Mouse (Mus musculus): ENCODE measurements around the gene Pde4dip. TPM values are rescaled to one million over a fixed set of nuclear protein-coding genes. Genes with fewer than 3 reads are reported as not detected.

Gene Pde4dip
- polyA plus RNA-seq, 1 experiment from 2014 or later = 18.0 TPM

- DNase-seq (ENCODE audit: low spot score) = peak; percentile 48
- peak; percentile 78; the same call in 1 of the 2 replicates for ATAC-seq (replicated peaks; ENCODE audit: low FRiP score, low read depth)
- peaks cover 8% of the 10 kb centered on the region; the same call in 1 of the 2 replicates for H3K27me3 ChIP-seq (ENCODE audit: insufficient read depth, low read length)
- H3K4me2 ChIP-seq (ENCODE audit: low read length) = peak overlapping the region; percentile 83
- peak overlapping the region; percentile 36; the same call in 1 of the 2 replicates for H3K9ac ChIP-seq (ENCODE audit: low read depth, low read length)
- no peaks in the 10 kb centered on the region for H3K36me3 ChIP-seq (ENCODE audit: insufficient read depth, low read length)
- no peaks in the 10 kb centered on the region for H3K9me3 ChIP-seq (replicated peaks; ENCODE audit: low read length)
- no peak overlapping the region for H3K27ac ChIP-seq
- H3K4me1 ChIP-seq (replicated peaks; ENCODE audit: insufficient read depth, low read length) = no peaks in the 10 kb centered on the region; the same call in none of the 2 replicates
- WGBS = 3% methylated on average over 42 of the region's 42 CpGs
- no peak for TF ChIP-seq CTCF (IDR thresholded peaks at IDR 0.05; ENCODE audit: low read depth)
- H3K4me3 ChIP-seq (replicated peaks; ENCODE audit: low read depth, low read length) = peak overlapping the region; percentile 41
These were observed 20.4 kb downstream of the Pde4dip start for GRCm38 (mm10) chr3:97868024-97868689.

- Histone ChIP-seq H3K4me3 (replicated peaks; ENCODE audit: low read depth, low read length) (peak overlapping the region; percentile 41), H3K4me2 (ENCODE audit: low read length) (peak overlapping the region; percentile 83), H3K36me3 (ENCODE audit: insufficient read depth, low read length) (no peaks in the 10 kb centered on the region), H3K9ac (ENCODE audit: low read depth, low read length) (peak overlapping the region; percentile 36; the same call in 1 of the 2 replicates), H3K4me1 (replicated peaks; ENCODE audit: insufficient read depth, low read length) (no peaks in the 10 kb centered on the region; the same call in none of the 2 replicates), H3K27me3 (ENCODE audit: insufficient read depth, low read length) (peaks cover 8% of the 10 kb centered on the region; the same call in 1 of the 2 replicates), H3K9me3 (replicated peaks; ENCODE audit: low read length) (no peaks in the 10 kb centered on the region), H3K27ac (no peak overlapping the region)
- 3% methylated on average over 27 of the region's 28 CpGs for WGBS
- DNase-seq (ENCODE audit: low spot score) (peak; percentile 29), ATAC-seq (replicated peaks; ENCODE audit: low FRiP score, low read depth) (peak; percentile 29; the same call in 1 of the 2 replicates)
- TF ChIP-seq CTCF (IDR thresholded peaks at IDR 0.05; ENCODE audit: low read depth) = no peak
These were observed 21.1 kb downstream of the Pde4dip start for GRCm38 (mm10) chr3:97867221-97868023.

GRCm38 (mm10) chr3:97866696-97867095 is 21.8 kb downstream of the Pde4dip start:
- 57% methylated on average over 4 of the region's 4 CpGs for WGBS
- no peak for ATAC-seq (replicated peaks; ENCODE audit: low FRiP score, low read depth)

GRCm38 (mm10) chr3:97860820-97861451 is 27.6 kb downstream of the Pde4dip start:
- H3K9ac ChIP-seq (ENCODE audit: low read depth, low read length) = no peak overlapping the region
- H3K27ac ChIP-seq = no peak overlapping the region
- no peak overlapping the region for H3K4me3 ChIP-seq (replicated peaks; ENCODE audit: low read depth, low read length)
- no peaks in the 10 kb centered on the region for H3K9me3 ChIP-seq (replicated peaks; ENCODE audit: low read length)
- no peaks in the 10 kb centered on the region for H3K4me1 ChIP-seq (replicated peaks; ENCODE audit: insufficient read depth, low read length)
- no peaks in the 10 kb centered on the region for H3K36me3 ChIP-seq (ENCODE audit: insufficient read depth, low read length)
- no peak overlapping the region for H3K4me2 ChIP-seq (ENCODE audit: low read length)
- no peak for DNase-seq (ENCODE audit: low spot score)
- no peak for ATAC-seq (replicated peaks; ENCODE audit: low FRiP score, low read depth)
- no peak for TF ChIP-seq CTCF (IDR thresholded peaks at IDR 0.05; ENCODE audit: low read depth)
- no peaks in the 10 kb centered on the region for H3K27me3 ChIP-seq (ENCODE audit: insufficient read depth, low read length)
- WGBS = 87% methylated on average over 7 of the region's 7 CpGs

More at GRCm38 (mm10) chr3:97866696-97867095, 21.8 kb downstream of the Pde4dip start:
- Histone ChIP-seq H3K9me3 (replicated peaks; ENCODE audit: low read length) (no peaks in the 10 kb centered on the region), H3K9ac (ENCODE audit: low read depth, low read length) (no peak overlapping the region), H3K4me3 (replicated peaks; ENCODE audit: low read depth, low read length) (no peak overlapping the region), H3K4me1 (replicated peaks; ENCODE audit: insufficient read depth, low read length) (no peaks in the 10 kb centered on the region; the same call in none of the 2 replicates), H3K4me2 (ENCODE audit: low read length) (peak overlapping the region; percentile 83; the same call in 1 of the 2 replicates), H3K27ac (no peak overlapping the region), H3K36me3 (ENCODE audit: insufficient read depth, low read length) (no peaks in the 10 kb centered on the region), H3K27me3 (ENCODE audit: insufficient read depth, low read length) (peaks cover 8% of the 10 kb centered on the region; the same call in 1 of the 2 replicates)
- no peak for DNase-seq (ENCODE audit: low spot score)
- no peak for TF ChIP-seq CTCF (IDR thresholded peaks at IDR 0.05; ENCODE audit: low read depth)

GRCm38 (mm10) chr3:97859400-97859799 is 29.1 kb downstream of the Pde4dip start:
- WGBS = 61% methylated on average over 1 of the region's 1 CpGs
- no peak for ATAC-seq (replicated peaks; ENCODE audit: low FRiP score, low read depth)

More at GRCm38 (mm10) chr3:97859400-97859799, 29.1 kb downstream of the Pde4dip start:
- Histone ChIP-seq H3K4me2 (ENCODE audit: low read length) (no peak overlapping the region), H3K9ac (ENCODE audit: low read depth, low read length) (no peak overlapping the region), H3K36me3 (ENCODE audit: insufficient read depth, low read length) (no peaks in the 10 kb centered on the region), H3K9me3 (replicated peaks; ENCODE audit: low read length) (no peaks in the 10 kb centered on the region), H3K27me3 (ENCODE audit: insufficient read depth, low read length) (no peaks in the 10 kb centered on the region), H3K4me1 (replicated peaks; ENCODE audit: insufficient read depth, low read length) (no peaks in the 10 kb centered on the region), H3K27ac (no peak overlapping the region), H3K4me3 (replicated peaks; ENCODE audit: low read depth, low read length) (no peak overlapping the region)
- DNase-seq (ENCODE audit: low spot score) = no peak
- TF ChIP-seq CTCF (IDR thresholded peaks at IDR 0.05; ENCODE audit: low read depth) = no peak
